Mouse (Mus musculus) liver, embryonic 11.5 days (tissue): ENCODE results near the gene Rpp14. TPM values are rescaled to one million over a fixed set of nuclear protein-coding genes. Genes with fewer than 3 reads are reported as not detected.

Experiments
- ATAC-seq: fragments of 200-750 bp; cut with Nextera tagmentation; replicated peaks from 2 replicates; pipeline ENCODE4 v1.8.0; 2017; ENCODE audit warnings: moderate number of reproducible peaks, mild to moderate bottlenecking, moderate TSS enrichment, moderate library complexity; ENCODE audit not compliant: low FRiP score
- DNase-seq: peaks from one replicate; pipeline ENCODE4 v3.0.0-alpha.2; 2017; ENCODE audit warnings: low spot score
- H3K27ac ChIP-seq: fragments of 300-500 bp; sonication (generic); 2 replicates; pipeline ENCODE4 v1.5.1; 2014; ENCODE audit warnings: mild to moderate bottlenecking, low read depth, low read length, control low read depth
- H3K27me3 ChIP-seq: fragments of 300-500 bp; sonication (generic); replicated peaks from 2 replicates; pipeline ENCODE4 v1.6.1; 2014; ENCODE audit warnings: low read length, mixed read lengths; ENCODE audit not compliant: control insufficient read depth, insufficient read depth
- H3K36me3 ChIP-seq: fragments of 300-500 bp; sonication (generic); 2 replicates; pipeline ENCODE4 v1.6.1; 2014; ENCODE audit warnings: mild to moderate bottlenecking, low read length, moderate library complexity, mixed read lengths; ENCODE audit not compliant: control insufficient read depth, insufficient read depth
- H3K4me1 ChIP-seq: fragments of 300-500 bp; sonication (generic); replicated peaks from 2 replicates; pipeline ENCODE4 v1.6.1; 2014; ENCODE audit warnings: low read length, mixed read lengths; ENCODE audit not compliant: control insufficient read depth, insufficient read depth
- H3K4me2 ChIP-seq: fragments of 300-500 bp; sonication (generic); 2 replicates; pipeline ENCODE4 v1.6.1; 2014; ENCODE audit warnings: mild to moderate bottlenecking, control low read depth, moderate library complexity
- H3K4me3 ChIP-seq: fragments of 300-500 bp; sonication (generic); 2 replicates; pipeline ENCODE4 v1.5.1; 2014; ENCODE audit warnings: low read depth, low read length, control low read depth
- H3K9ac ChIP-seq: fragments of 300-500 bp; sonication (generic); 2 replicates; pipeline ENCODE4 v1.6.1; 2014; ENCODE audit warnings: low read depth, low read length, control low read depth
- H3K9me3 ChIP-seq: fragments of 300-500 bp; sonication (generic); 2 replicates; pipeline ENCODE4 v1.6.1; 2016; ENCODE audit warnings: low read length, inconsistent platforms, mixed read lengths; ENCODE audit not compliant: control insufficient read depth
- WGBS: fragments of 180-500 bp; shearing (Covaris S2); extraction: QIAGEN DNeasy Blood & Tissue Kit; methylation state at CpG from one replicate; pipeline ENCODE4 v1.1.7; 2014; 5-methylcytosine and 5-hydroxymethylcytosine counted together
- polyA plus RNA-seq: library from polyadenylated mRNA; unstranded; fragments of >200 nt; fragmentation: Nextera tagmentation; extraction: Ambion mirVana; gene quantifications from 2 replicates; pipeline ENCODE4 v1.2.1, GENCODE M21; 2014

Rpp14 gene
- polyA plus RNA-seq, 1 experiment from 2014 or later: 77.4 TPM

DNA sequence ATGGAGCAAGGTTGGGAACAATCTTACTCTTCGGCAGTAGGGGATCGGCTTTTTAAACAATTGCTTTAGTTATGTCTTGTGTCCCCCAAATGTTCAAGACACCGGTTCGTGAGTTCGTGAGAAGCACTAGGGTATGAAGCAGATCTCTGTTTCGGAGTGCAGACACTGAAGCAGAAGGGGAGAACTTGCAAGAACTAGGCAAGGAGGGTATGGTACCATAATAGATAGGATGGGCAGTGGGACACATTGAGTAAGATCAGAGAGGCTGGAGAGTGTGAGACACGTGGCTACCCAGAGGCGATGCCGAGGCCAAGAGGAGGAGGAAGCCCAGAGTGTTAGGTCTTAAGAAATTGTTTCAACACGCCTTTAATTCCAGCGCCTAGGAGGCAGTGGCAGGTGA is 551 bp downstream of the Rpp14 start:
- H3K4me3 ChIP-seq: peak overlapping the region; percentile 73
- H3K9me3 ChIP-seq: no peaks in the 10 kb centered on the region
- peak overlapping the region; percentile 91 for H3K9ac ChIP-seq
- WGBS: 4% methylated on average over 11 of the region's 11 CpGs
- H3K4me2 ChIP-seq: peak overlapping the region; percentile 93
- peaks cover 14% of the 10 kb centered on the region for H3K36me3 ChIP-seq
- ATAC-seq (peak; percentile 57), DNase-seq (no peak)
- H3K27me3 ChIP-seq: no peaks in the 10 kb centered on the region
- H3K4me1 ChIP-seq: peaks cover 4% of the 10 kb centered on the region
- H3K27ac ChIP-seq: peak overlapping the region; percentile 88

- Histone ChIP-seq H3K4me1 (peaks cover 4% of the 10 kb centered on the region), H3K27ac (no peak overlapping the region), H3K4me3 (no peak overlapping the region), H3K9ac (no peak overlapping the region), H3K36me3 (peaks cover 19% of the 10 kb centered on the region), H3K27me3 (no peaks in the 10 kb centered on the region), H3K9me3 (no peaks in the 10 kb centered on the region), H3K4me2 (no peak overlapping the region)
- DNase-seq (no peak), ATAC-seq (no peak)
- 89% methylated on average over 1 of the region's 1 CpGs for WGBS
These were observed 2.8 kb downstream of the Rpp14 start for GRCm38 (mm10) chr14:8082949-8083348.

DNA sequence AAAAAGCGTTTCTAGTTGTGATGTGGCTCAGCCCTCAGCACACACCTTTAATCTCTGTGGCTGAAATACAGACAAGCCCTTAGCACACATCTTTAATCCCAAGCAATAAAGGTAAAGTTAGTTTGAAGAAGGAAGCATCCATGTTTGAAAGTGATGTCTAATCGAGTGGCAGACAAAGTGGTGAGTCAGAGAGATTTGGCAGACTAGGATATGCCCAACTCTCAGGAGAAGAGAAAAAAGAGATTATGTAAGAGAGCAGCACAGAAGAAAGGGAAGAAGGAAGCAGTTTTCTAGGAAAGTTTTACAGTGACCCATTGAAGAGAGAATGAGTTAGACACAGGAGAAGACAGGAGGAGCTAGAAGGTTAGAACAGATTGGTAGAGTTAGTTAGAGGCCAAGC is 8.8 kb downstream of the Rpp14 start:
- no peaks in the 10 kb centered on the region for H3K27me3 ChIP-seq
- ATAC-seq (no peak), DNase-seq (no peak)
- no peaks in the 10 kb centered on the region for H3K4me1 ChIP-seq
- H3K4me2 ChIP-seq: no peak overlapping the region
- peaks cover 24% of the 10 kb centered on the region for H3K36me3 ChIP-seq
- WGBS: 93% methylated on average over 2 of the region's 2 CpGs
- no peak overlapping the region for H3K27ac ChIP-seq
- no peak overlapping the region for H3K9ac ChIP-seq
- no peak overlapping the region for H3K4me3 ChIP-seq
- no peaks in the 10 kb centered on the region for H3K9me3 ChIP-seq

GRCm38 (mm10) chr14:8092573-8092972 is 12.4 kb downstream of the Rpp14 start:
- ATAC-seq (no peak), DNase-seq (no peak)
- Histone ChIP-seq H3K4me2 (no peak overlapping the region), H3K36me3 (peaks cover 14% of the 10 kb centered on the region), H3K4me3 (no peak overlapping the region), H3K27me3 (no peaks in the 10 kb centered on the region), H3K9ac (no peak overlapping the region), H3K4me1 (no peaks in the 10 kb centered on the region), H3K9me3 (no peaks in the 10 kb centered on the region), H3K27ac (no peak overlapping the region)
- WGBS: 92% methylated on average over 2 of the region's 2 CpGs

- H3K36me3 ChIP-seq: peaks cover 12% of the 10 kb centered on the region
- H3K27me3 ChIP-seq: no peaks in the 10 kb centered on the region
- ATAC-seq (no peak), DNase-seq (no peak)
- H3K27ac ChIP-seq: no peak overlapping the region
- H3K9ac ChIP-seq: no peak overlapping the region
- no peaks in the 10 kb centered on the region for H3K4me1 ChIP-seq
- no peak overlapping the region for H3K4me3 ChIP-seq
- H3K9me3 ChIP-seq: no peaks in the 10 kb centered on the region
- WGBS: 56% methylated on average over 5 of the region's 5 CpGs
- no peak overlapping the region for H3K4me2 ChIP-seq
These were observed 13.3 kb downstream of the Rpp14 start for GRCm38 (mm10) chr14:8093427-8093826.

- peaks cover 9% of the 10 kb centered on the region; the same call in 1 of the 2 replicates for H3K4me1 ChIP-seq
- no peak overlapping the region for H3K9ac ChIP-seq
- no peak overlapping the region for H3K4me3 ChIP-seq
- ATAC-seq: no peak
- no peak overlapping the region for H3K4me2 ChIP-seq
- no peaks in the 10 kb centered on the region for H3K27me3 ChIP-seq
- no peak for DNase-seq
- WGBS: 55% methylated on average over 3 of the region's 3 CpGs
- no peaks in the 10 kb centered on the region for H3K9me3 ChIP-seq
- H3K36me3 ChIP-seq: peaks cover 3% of the 10 kb centered on the region; the same call in 1 of the 2 replicates
- H3K27ac ChIP-seq: no peak overlapping the region
These were observed 14.9 kb downstream of the Rpp14 start for GRCm38 (mm10) chr14:8094931-8095561.

DNA sequence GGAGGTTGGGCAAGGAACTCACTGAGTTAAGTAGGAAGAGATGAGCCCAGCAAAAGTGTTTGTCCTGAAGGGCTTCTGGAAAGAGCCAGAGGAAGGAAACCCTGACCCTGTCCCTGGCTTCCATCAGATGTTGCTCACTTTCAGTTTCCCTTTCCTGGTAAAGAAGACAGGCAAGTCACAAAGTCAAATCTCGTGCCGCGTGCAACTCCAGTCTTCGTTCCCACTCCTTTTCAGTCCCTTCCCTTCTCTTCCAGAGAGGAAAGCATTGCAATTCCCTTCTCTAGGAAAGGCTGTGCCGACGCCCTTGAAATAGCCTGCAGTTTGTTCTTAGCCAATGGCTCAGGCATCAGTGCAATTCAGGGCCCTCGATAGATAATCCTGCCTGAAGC is 15.4 kb downstream of the Rpp14 start:
- no peak overlapping the region for H3K4me3 ChIP-seq
- ATAC-seq: no peak
- no peak overlapping the region for H3K27ac ChIP-seq
- no peak for DNase-seq
- H3K9me3 ChIP-seq: no peaks in the 10 kb centered on the region
- 48% methylated on average over 7 of the region's 7 CpGs for WGBS
- no peak overlapping the region for H3K9ac ChIP-seq
- H3K4me2 ChIP-seq: peak overlapping the region; percentile 19; the same call in 1 of the 2 replicates
- peaks cover 9% of the 10 kb centered on the region; the same call in 1 of the 2 replicates for H3K4me1 ChIP-seq
- no peaks in the 10 kb centered on the region for H3K27me3 ChIP-seq
- no peaks in the 10 kb centered on the region; the same call in 1 of the 2 replicates for H3K36me3 ChIP-seq

GRCm38 (mm10) chr14:8097978-8098686 is 18.0 kb downstream of the Rpp14 start, which contains the start of gene Pxk:
Gene Pxk (plus strand): TSS chr14:8098211.
- ATAC-seq: peak; percentile 95
- H3K4me2 ChIP-seq: peak within 1 kb of the TSS; percentile 85
- H3K27me3 ChIP-seq: no peaks in the 10 kb centered on the region
- no peaks in the 10 kb centered on the region for H3K36me3 ChIP-seq
- H3K4me3 ChIP-seq: peak within 1 kb of the TSS; percentile 88
- H3K9ac ChIP-seq: peak within 1 kb of the TSS; percentile 80
- H3K27ac ChIP-seq: peak within 1 kb of the TSS; percentile 28
- under 1% methylated on average over 86 of the region's 89 CpGs for WGBS
- no peaks in the 10 kb centered on the region for H3K9me3 ChIP-seq
- H3K4me1 ChIP-seq: peaks cover 9% of the 10 kb centered on the region; the same call in 1 of the 2 replicates
- DNase-seq: peak; percentile 93

DNA sequence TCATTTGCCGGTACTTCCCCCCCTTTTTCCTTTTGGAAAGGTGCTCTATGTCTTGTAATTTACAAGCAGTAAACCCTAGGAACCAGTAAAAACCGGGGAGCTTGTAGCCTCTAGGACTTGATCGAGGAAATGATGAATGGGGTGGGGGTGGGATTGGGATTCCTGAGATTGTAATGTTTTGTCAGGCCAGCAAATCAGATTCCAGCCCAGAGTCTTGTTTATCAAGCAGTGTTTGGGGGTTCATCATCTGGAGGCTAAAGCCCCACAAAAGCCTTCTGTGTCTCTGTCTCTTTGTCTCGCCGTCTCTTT is 18.5 kb downstream of the Rpp14 start:
- Histone ChIP-seq H3K4me2 (peak overlapping the region; percentile 85), H3K9me3 (no peaks in the 10 kb centered on the region), H3K36me3 (no peaks in the 10 kb centered on the region), H3K4me3 (peak overlapping the region; percentile 88), H3K27me3 (no peaks in the 10 kb centered on the region), H3K9ac (peak overlapping the region; percentile 80), H3K27ac (no peak overlapping the region), H3K4me1 (peaks cover 9% of the 10 kb centered on the region; the same call in 1 of the 2 replicates)
- 0 out of 2 replicates have a peak, but pooled peaks have one; percentile 6 for ATAC-seq
- peak; percentile 38 for DNase-seq
- WGBS: 2% methylated on average over 5 of the region's 5 CpGs
